Mouse (Mus musculus) lung, postnatal 36 days (tissue): ENCODE measurements around the gene Far2.
"Not testable (repeated sequence)": the region's sequence is repeated elsewhere in the genome, so short reads cannot be mapped to it uniquely, and the experiment has no call there.

Experiments used
- DNase-seq: peaks from one replicate; pipeline ENCODE4 v3.0.0; 2022; ENCODE audit warnings: mixed read lengths

The Far2 gene

GRCm38 (mm10) chr6:148120703-148121102 lies 73.6 kb downstream of the Far2 start:
- no peak for DNase-seq

- DNase-seq = not testable (repeated sequence)
Measured at GRCm38 (mm10) chr6:148126851-148127250, 79.8 kb downstream of the Far2 start.

GRCm38 (mm10) chr6:148132314-148132713 lies 85.3 kb downstream of the Far2 start:
- DNase-seq = no peak

GRCm38 (mm10) chr6:148133536-148133935 lies 86.5 kb downstream of the Far2 start:
- DNase-seq = no peak

DNA sequence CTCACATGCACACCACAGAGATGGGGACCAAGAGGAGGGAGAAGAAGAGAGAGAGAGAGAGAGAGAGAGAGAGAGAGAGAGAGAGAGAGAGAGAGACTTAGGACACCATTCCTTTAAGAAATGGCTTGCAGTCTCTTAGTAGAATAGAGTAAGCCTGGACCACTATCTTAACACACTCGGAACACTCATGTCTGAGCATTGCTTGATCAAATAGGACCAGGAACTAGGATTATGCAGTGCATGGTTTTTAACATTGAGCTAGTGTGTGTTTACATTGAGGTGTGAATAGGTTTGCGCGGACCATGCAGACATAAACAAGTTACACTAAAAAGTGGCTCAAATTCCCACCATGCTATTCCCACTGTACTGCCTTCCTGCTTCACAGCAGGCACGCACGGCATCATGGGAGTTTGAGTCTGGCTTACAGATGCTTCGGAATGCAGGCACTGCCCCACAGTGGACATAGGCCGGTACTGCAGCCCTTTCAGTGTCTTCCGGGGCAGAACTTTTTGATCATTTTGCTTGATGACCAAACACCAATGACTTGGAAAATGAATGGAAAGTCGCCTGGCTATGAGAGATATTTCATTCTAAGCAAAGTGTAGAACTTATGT lies 88.8 kb downstream of the Far2 start:
- DNase-seq = peak; percentile 88

- no peak for DNase-seq
Measured at GRCm38 (mm10) chr6:148139288-148139995, 92.4 kb downstream of the Far2 start.

DNA sequence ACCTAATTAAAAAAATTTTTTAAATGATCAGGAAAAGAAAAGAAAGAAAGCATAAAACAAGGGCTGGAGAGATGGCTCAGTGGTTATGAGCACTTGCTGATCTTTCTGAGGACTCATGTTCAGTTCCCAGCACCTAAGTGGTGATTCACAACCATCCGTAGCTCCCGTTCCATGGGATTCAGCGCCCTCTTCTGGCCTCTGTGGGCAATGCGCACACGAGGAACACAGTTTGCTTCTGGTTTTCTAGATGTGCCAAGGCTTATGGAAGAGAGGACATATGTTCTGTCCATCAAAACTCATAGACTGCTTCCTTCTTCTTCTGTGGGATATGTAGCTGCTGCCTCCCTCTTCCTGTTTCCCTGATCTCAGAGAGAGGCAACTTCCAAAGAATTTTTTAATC lies 94.8 kb downstream of the Far2 start:
- no peak for DNase-seq

DNA sequence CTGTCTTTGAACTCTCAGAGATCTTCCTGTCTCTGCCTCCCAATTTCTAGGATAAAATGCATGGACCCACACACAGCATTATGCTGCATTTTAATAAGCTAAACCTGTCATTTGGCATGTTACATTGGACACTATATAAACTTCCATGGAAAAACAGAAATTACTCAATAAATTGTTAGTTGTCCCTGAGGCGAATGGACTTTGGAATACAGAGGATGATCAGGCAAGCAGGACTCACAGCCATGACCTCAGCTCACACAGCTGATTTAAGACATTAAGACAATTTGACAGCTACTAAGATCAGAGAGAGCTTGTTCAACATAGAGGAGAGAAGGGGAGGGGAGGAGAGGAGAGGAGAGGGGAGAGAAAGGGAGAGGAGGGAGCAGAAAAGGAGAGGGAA lies 95.4 kb downstream of the Far2 start:
- DNase-seq = no peak

DNA sequence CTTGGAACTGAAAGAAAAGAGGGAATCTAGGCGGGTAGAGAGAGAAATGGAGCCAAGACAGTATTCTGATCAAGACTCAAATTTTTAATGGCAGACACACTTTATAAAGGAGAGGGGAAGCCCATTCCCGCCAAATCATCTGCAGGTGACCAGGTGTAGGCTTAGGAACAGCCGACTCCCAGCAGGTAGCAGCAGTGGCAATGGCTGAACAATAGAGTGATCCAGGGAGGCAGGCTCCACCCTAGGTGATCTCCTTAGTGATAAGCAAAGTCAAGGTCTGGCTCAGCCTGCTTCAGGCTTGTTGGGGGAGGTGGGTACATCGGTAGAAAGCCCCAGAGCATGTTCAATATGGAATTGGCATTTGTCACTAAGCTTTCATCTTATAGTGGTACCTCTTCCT lies 105.2 kb downstream of the Far2 start:
- not testable (repeated sequence) for DNase-seq

DNA sequence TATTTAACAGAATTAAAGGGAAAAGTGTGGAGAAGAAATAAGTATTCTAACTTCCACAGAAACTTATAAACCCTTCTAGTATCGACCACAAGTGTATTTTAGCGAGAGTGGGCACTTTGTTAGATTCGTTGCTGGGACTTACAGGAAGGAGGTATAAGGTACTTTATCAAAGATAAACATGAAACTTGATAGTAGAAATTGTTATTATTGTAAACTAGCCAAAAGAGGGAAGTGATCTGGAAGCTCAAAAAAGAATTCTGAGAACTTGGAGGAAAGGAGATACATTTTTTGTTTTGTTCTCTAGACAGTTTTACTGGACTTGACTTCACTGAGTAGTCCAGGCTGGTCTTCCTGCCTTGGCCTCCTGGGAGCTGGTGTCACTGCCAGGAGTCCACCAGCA lies 125.8 kb downstream of the Far2 start:
- no peak for DNase-seq

DNA sequence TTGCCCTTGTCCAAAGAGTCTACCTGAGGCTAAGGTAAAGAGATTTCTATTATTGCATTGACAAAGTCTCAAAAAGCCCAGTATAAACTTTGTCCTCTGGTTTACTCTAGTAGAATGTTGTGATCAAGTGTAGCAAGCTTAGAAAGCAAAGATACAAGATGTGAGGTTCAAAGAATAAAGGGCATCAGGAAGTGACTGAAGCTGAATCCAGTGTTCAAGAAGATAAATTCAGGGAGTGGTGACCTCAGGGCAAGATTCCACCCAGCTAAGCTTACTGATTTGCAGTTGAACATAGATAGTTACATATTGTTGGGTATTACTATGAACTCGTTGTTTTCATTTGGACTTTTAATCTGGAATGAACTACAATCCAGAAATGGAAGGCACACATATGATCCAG lies 138.6 kb downstream of the Far2 start:
- DNase-seq = no peak

DNA sequence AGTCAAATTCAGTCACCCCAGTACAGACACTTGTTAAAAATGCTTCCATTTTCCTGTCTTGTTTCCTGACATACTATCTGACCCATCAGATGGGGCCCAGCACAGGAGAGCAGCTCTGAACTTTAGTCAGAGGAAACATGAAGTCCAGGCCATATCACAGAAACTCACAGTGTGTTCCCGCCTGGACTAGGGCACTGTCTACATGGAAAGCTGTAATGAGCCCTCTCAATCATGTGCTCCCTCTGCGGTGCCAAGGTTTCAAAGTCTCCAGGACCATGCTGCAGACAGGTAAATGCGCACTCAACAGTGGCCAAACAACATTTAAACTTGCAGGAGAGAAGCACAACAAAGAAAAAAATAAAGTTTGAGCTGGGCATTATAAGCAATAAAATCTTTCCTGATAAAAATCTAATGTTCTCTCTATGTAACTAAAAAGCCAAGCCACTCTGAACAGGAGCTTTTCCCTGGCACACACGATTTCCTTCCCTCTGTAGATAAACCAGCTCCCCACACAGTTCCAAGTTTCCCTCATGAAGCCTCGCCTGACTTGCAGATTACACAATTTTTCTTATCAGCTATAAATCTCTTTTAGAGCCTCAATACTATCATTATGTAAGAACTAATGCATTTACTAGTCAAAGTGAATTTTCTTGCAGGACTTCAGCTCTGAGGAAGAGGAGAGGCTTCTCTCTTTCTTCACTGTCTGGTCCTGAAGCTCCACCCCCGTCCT lies 147.1 kb downstream of the Far2 start:
- peak; percentile 14 for DNase-seq

DNA sequence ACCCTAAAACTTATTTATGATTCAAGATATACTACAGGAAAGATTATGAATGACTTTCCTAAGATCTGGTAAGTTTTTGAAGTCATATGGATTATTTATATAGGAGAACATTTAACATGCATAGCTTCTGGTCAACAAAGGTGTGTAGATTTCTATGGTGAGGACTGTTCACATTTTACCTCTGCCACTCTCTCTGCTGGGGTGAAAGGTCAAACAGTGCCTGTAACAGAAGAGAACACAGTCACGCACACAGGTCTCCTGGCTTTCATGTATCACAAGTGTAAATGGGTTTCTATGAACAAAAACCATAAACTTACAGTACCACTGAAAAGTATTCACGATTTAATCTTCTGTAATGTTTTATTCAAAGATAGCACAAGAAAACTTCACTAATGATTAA lies 152.1 kb downstream of the Far2 start:
- no peak for DNase-seq

DNA sequence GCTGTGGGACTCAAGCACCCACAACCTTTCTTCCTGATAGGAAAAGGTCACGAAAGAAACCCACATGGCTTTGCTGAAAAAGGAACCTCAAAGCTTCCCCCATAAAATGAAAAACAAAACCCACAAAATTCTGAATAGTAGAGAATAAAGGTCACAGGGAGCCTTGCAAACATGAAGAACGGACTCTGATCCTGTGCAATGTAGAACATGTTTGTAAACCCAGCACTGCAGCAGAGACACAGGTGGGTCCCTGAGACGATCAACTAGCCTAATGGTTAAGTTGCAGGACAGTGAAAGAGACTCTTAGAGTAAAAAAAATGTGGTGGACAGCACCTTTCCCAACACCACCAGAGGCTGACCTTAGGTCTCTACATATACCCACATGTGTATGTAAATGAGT lies 152.7 kb downstream of the Far2 start:
- no peak for DNase-seq

DNA sequence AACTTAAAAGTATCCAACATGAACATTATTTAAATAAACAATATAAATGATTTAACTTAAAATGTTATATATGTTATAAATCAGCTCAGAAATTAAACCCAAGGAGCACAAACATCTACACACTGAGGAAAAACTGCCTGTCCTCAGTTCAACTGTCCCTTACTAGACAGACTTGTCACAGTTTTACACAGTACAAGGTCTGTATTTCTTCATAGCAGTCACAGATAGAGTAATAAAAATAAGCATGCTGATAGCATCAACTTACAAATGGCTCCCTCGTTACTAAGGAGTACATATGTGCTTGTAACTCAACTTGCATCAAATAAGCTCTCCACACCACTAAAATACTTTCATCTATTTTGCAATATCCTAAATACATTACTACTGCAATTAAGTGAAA lies 158.1 kb downstream of the Far2 start:
- no peak for DNase-seq

GRCm38 (mm10) chr6:148207522-148207921 lies 160.5 kb downstream of the Far2 start:
- no peak for DNase-seq

DNA sequence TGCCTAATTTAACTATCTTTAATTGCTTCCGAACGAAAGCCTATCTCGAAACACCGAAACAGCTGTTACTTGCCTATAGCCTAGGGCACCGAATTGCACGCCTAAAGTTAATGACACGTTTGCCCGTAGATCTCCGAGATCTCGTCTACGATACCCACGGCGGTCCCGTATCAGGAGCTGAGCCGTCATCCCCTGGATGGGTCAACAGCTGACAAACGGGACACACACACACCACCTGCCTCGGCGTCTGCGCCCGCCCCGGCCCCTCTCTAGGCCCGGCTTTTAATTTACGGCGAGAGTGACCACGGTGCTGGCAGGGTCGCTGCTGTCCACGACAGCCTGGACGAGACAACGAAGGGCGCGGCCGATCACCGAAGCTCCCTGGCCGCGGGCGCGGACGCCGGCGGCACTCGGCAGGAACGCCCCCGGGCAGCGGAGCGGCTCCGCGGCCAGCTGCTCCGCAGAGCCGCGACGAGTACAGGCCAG lies 164.4 kb downstream of the Far2 start:
- no peak for DNase-seq

- DNase-seq = peak; percentile 100
Measured at GRCm38 (mm10) chr6:148211897-148212680, 165.0 kb downstream of the Far2 start, which contains the start of gene Ergic2. Ergic2 (minus strand) TSS chr6:148212374.

GRCm38 (mm10) chr6:148214765-148215164 lies 167.7 kb downstream of the Far2 start:
- DNase-seq = peak; percentile 64

DNA sequence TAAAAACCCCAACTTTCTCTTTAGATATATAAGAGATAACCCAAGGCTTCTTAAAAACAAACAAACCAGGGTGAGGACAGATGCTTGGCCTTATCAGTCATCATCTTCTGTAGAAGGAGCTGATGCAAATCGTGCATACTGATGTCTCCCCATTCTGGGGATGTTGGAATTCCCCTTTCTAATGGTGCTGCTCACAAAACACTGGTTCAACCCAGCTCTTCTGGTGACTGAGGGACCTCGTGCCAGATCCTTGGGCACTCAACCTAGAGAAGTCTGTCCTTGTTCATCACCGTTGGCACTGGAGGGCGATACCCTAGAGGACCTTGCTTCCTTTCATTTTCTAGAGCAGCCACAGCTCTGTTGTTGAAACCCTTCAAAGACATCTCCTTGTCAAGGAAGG lies 169.7 kb downstream of the Far2 start:
- no peak for DNase-seq

GRCm38 (mm10) chr6:148218235-148219076 lies 171.4 kb downstream of the Far2 start:
- DNase-seq = no peak

DNA sequence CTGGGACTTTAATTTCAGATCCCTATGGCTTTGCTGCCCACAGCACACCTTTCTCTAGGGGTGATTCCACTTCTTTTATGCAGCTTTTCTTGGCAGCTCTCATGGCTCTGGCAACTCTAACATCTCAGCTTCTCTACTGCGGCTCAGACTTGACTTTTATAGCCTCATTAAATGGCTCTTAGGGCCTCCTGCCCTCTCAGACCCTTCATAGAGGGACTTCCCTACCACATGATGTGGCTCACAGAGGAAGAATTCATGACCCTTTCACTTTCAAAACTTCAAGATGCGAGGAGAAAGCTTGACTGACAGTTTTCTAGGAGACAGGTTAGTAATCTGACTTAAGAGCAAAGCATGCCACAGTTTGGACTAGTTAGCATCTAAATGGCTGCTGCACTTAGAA lies 175.6 kb downstream of the Far2 start:
- no peak for DNase-seq
